Mouse (Mus musculus): Measurements from ENCODE around the gene Rnaseh1. TPM values are rescaled to one million over a fixed set of nuclear protein-coding genes. Genes with fewer than 3 reads are reported as not detected.

Rnaseh1 gene
- polyA plus RNA-seq, 2 experiments: 26.5 to 31.9 TPM

DNA sequence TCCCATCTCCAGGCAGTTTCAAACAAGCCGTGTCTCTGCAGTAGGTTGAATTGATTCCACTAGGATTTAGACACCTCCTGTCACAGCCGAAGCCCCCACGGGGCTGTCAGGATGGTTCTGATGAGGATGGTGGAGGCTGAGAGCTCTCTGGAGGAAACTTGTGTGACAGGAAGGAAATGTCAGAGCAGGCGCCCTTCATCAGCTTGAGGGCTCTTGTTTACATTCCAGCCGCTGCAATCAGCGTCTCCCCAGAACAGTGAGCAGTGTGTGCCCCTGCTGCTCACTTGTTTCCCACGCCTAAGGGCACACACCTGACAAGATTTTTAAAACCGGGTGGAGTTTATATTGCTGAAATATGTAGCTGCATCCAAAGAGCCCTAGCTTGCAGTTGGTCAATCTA lies 17.9 kb downstream of the Rnaseh1 start:
- Histone ChIP-seq H3K9me3 (ENCODE audit: control insufficient read depth, low read length) (no peaks in the 10 kb centered on the region), H3K9ac (ENCODE audit: low read depth, low read length, severe bottlenecking) (no peak overlapping the region), H3K27me3 (ENCODE audit: control insufficient read depth, insufficient read depth, low read length) (no peaks in the 10 kb centered on the region), H3K4me2 (replicated peaks; ENCODE audit: low read depth, low read length, severe bottlenecking) (no peak overlapping the region), H3K4me3 (replicated peaks; ENCODE audit: low read length) (no peak overlapping the region), H3K4me1 (ENCODE audit: control insufficient read depth, insufficient read depth, low read length) (no peaks in the 10 kb centered on the region), H3K36me3 (ENCODE audit: control insufficient read depth, insufficient read depth, low read length) (no peaks in the 10 kb centered on the region), H3K27ac (replicated peaks; ENCODE audit: low read depth, low read length) (no peak overlapping the region)
- DNase-seq (ENCODE audit: low spot score): no peak
- WGBS: 21% methylated on average over 8 of the region's 8 CpGs
- ATAC-seq (ENCODE audit: low FRiP score, low read depth): no peak
- TF ChIP-seq POLR2A (IDR thresholded peaks at IDR 0.05; ENCODE audit: borderline replicate concordance, extremely low read depth, insufficient read depth, insufficient read length): no peak

DNA sequence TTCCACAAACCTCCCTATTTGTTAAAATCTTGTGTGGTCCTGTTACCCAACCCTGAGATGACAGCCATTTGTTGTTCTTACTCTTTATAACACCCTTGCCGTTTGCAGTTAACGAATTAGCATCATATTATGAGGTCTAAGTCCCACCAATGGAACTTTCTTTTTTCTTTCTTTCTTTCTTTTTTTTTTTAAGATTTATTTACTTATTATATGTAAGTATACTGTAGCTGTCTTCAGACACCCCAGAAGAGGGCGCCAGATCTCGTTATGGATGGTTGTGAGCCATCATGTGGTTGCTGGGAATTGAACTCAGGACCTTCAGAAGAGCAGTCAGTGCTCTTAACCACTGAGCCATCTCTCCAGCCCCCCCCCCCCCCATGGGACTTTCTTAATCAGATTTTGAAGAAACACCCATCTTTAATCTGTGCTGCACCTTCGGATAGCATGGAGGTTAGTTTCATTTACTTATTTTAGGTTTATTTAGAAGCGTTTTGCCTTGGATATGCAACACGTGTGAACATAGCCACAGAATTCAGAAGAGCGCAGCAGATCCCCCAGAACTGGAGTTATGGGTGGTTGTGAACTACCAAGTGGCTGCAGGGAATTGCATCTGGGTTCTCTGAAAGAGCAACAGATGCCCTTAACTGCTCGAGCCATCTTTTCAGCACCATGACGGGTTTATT lies 24.8 kb downstream of the Rnaseh1 start:
- DNase-seq (ENCODE audit: low spot score): no peak
- H3K9me3 ChIP-seq (ENCODE audit: control insufficient read depth, low read length): no peaks in the 10 kb centered on the region
- H3K27ac ChIP-seq (replicated peaks; ENCODE audit: low read depth, low read length): no peak overlapping the region
- WGBS: 88% methylated on average over 10 of the region's 10 CpGs
- H3K4me1 ChIP-seq (ENCODE audit: control insufficient read depth, insufficient read depth, low read length): peaks cover 9% of the 10 kb centered on the region
- H3K36me3 ChIP-seq (ENCODE audit: control insufficient read depth, insufficient read depth, low read length): peaks cover 9% of the 10 kb centered on the region; the same call in 1 of the 2 replicates
- H3K9ac ChIP-seq (ENCODE audit: low read depth, low read length, severe bottlenecking): no peak overlapping the region
- ATAC-seq (ENCODE audit: low FRiP score, low read depth): no peak
- H3K4me2 ChIP-seq (replicated peaks; ENCODE audit: low read depth, low read length, severe bottlenecking): peak overlapping the region; percentile 68
- H3K4me3 ChIP-seq (replicated peaks; ENCODE audit: low read length): peak overlapping the region; percentile 51
- no peak for TF ChIP-seq POLR2A (IDR thresholded peaks at IDR 0.05; ENCODE audit: borderline replicate concordance, extremely low read depth, insufficient read depth, insufficient read length)
- H3K27me3 ChIP-seq (ENCODE audit: control insufficient read depth, insufficient read depth, low read length): no peaks in the 10 kb centered on the region

DNA sequence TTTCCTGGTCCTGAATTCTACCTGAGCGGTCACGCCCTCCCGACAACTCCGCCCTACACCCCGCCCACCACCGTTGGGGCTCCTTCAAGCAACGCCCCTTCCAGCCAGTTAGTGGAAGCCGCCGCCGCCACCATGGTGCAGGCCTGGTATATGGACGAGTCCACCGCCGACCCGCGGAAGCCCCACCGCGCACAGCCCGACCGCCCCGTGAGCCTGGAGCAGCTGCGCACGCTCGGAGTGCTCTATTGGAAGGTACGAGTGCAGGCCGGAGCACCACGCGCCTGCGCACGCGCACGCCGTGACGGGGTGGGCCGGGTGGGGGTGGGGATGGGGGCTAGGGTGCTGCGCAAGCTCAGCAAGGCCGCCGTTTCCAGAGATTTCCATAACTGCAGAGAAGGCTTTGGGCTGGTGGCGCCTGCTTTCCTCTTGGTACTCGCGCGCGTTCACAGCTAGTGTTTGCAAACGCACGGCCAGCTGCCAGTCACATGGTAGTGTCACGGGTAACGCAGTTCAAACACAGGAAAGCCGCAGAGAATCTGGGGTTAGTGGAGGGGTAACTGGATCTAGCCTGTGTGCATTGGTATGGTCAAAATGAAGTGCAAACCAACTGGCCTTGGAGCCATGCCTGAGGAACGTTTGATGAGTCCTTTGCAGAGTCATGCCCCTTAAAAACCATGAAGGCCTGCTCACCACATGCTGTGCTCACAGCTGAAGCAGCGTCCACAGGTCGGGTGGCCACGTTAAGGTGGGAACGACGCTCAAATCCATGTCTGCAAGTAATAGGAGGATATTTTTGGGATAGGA lies 25.9 kb downstream of the Rnaseh1 start, which contains the start of gene Adi1:
Gene Adi1, plus strand, starts transcription at position 111 of the 804 bp plus-strand sequence.
- DNase-seq (ENCODE audit: low spot score): peak; percentile 84
- Histone ChIP-seq H3K4me1 (ENCODE audit: control insufficient read depth, insufficient read depth, low read length) (peaks cover 9% of the 10 kb centered on the region), H3K9me3 (ENCODE audit: control insufficient read depth, low read length) (no peaks in the 10 kb centered on the region), H3K27me3 (ENCODE audit: control insufficient read depth, insufficient read depth, low read length) (no peaks in the 10 kb centered on the region), H3K36me3 (ENCODE audit: control insufficient read depth, insufficient read depth, low read length) (peaks cover 12% of the 10 kb centered on the region; the same call in 1 of the 2 replicates), H3K27ac (replicated peaks; ENCODE audit: low read depth, low read length) (peak within 1 kb of the TSS; percentile 94), H3K4me3 (replicated peaks; ENCODE audit: low read length) (peak within 1 kb of the TSS; percentile 51), H3K4me2 (replicated peaks; ENCODE audit: low read depth, low read length, severe bottlenecking) (peak within 1 kb of the TSS; percentile 68), H3K9ac (ENCODE audit: low read depth, low read length, severe bottlenecking) (peak within 1 kb of the TSS; percentile 67)
- peak; percentile 74; the same call in 1 of the 2 replicates for TF ChIP-seq POLR2A (IDR thresholded peaks at IDR 0.05; ENCODE audit: borderline replicate concordance, extremely low read depth, insufficient read depth, insufficient read length)
- peak; percentile 95 for ATAC-seq (ENCODE audit: low FRiP score, low read depth)
- 2% methylated on average over 51 of the region's 53 CpGs for WGBS

DNA sequence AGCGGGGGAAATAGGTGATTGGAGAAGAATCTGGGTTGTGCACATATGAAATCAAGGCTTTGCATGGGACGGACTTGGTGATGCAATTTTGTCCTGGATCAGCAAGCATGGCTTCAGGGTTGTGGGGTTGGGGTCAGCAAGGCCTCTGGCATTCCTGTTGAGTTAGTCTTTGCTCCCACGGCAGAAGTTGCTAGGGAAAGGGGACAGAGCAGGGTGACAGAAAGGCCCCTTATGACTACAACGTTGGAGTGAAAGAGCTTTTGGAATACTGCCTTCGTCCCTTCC lies 26.5 kb downstream of the Rnaseh1 start:
- 62% methylated on average over 5 of the region's 5 CpGs for WGBS
- DNase-seq (ENCODE audit: low spot score) (no peak), ATAC-seq (ENCODE audit: low FRiP score, low read depth) (no peak)
- Histone ChIP-seq H3K27me3 (ENCODE audit: control insufficient read depth, insufficient read depth, low read length) (no peaks in the 10 kb centered on the region), H3K4me1 (ENCODE audit: control insufficient read depth, insufficient read depth, low read length) (peaks cover 9% of the 10 kb centered on the region), H3K9ac (ENCODE audit: low read depth, low read length, severe bottlenecking) (peak overlapping the region; percentile 67), H3K9me3 (ENCODE audit: control insufficient read depth, low read length) (no peaks in the 10 kb centered on the region), H3K36me3 (ENCODE audit: control insufficient read depth, insufficient read depth, low read length) (peaks cover 18% of the 10 kb centered on the region; the same call in 1 of the 2 replicates), H3K4me3 (replicated peaks; ENCODE audit: low read length) (peak overlapping the region; percentile 51), H3K27ac (replicated peaks; ENCODE audit: low read depth, low read length) (peak overlapping the region; percentile 94), H3K4me2 (replicated peaks; ENCODE audit: low read depth, low read length, severe bottlenecking) (peak overlapping the region; percentile 68)
- no peak for TF ChIP-seq POLR2A (IDR thresholded peaks at IDR 0.05; ENCODE audit: borderline replicate concordance, extremely low read depth, insufficient read depth, insufficient read length)

DNA sequence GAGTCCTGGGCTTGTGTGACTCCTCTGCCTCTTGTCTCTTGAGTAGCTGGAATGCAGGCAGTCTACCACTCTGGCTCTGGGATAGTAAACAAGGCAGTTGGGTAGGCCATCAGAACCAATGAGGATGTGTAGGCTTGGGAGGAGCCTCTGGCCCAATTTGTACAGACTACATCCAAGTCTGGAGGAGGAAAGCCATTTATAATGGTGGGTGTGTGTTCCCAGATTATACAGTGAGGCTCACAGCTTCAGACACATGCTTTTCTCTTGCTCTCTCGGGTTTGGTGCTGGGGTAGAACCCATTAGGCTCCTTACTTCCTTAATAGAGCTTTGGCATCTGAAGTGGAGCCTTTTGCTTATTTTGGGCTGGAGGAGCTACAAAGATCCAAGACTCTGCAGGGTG lies 35.3 kb downstream of the Rnaseh1 start:
- no peak overlapping the region for H3K27ac ChIP-seq (replicated peaks; ENCODE audit: low read depth, low read length)
- DNase-seq (ENCODE audit: low spot score) (no peak), ATAC-seq (ENCODE audit: low FRiP score, low read depth) (no peak)
- peaks cover 27% of the 10 kb centered on the region for H3K36me3 ChIP-seq (ENCODE audit: control insufficient read depth, insufficient read depth, low read length)
- H3K4me1 ChIP-seq (ENCODE audit: control insufficient read depth, insufficient read depth, low read length): no peaks in the 10 kb centered on the region
- no peaks in the 10 kb centered on the region for H3K9me3 ChIP-seq (ENCODE audit: control insufficient read depth, low read length)
- H3K4me2 ChIP-seq (replicated peaks; ENCODE audit: low read depth, low read length, severe bottlenecking): no peak overlapping the region
- no peaks in the 10 kb centered on the region for H3K27me3 ChIP-seq (ENCODE audit: control insufficient read depth, insufficient read depth, low read length)
- no peak overlapping the region for H3K9ac ChIP-seq (ENCODE audit: low read depth, low read length, severe bottlenecking)
- TF ChIP-seq POLR2A (IDR thresholded peaks at IDR 0.05; ENCODE audit: borderline replicate concordance, extremely low read depth, insufficient read depth, insufficient read length): no peak
- WGBS: 86% methylated on average over 1 of the region's 1 CpGs
- H3K4me3 ChIP-seq (replicated peaks; ENCODE audit: low read length): no peak overlapping the region

Data from limb, embryonic 14.5 days (tissue).